Mouse (Mus musculus) lung, adult 2 months (tissue): ENCODE data around the gene Cox14. TPM values are rescaled to one million over a fixed set of nuclear protein-coding genes. Genes with fewer than 3 reads are reported as not detected.
"Not testable (repeated sequence)": the region's sequence is repeated elsewhere in the genome, so short reads cannot be mapped to it uniquely, and the experiment has no call there.

Experiments used
- DNase-seq: peaks from one replicate; pipeline ENCODE4 v3.0.0; 2022
- H3K4me1 ChIP-seq: fragments of 200-500 bp; 2 replicates; pipeline ENCODE4 v1.6.1; 2011; ENCODE audit warnings: low read length; ENCODE audit not compliant: control insufficient read depth, insufficient read depth
- H3K4me3 ChIP-seq: fragments of 200-500 bp; replicated peaks from 2 replicates; pipeline ENCODE3; 2011; ENCODE audit warnings: low read depth, mild to moderate bottlenecking, control low read depth, low read length; ENCODE audit errors: extremely low read depth
- CTCF ChIP-seq: fragments of 200-500 bp; IDR thresholded peaks from 2 replicates; pipeline ENCODE4 v1.5.1; 2011; ENCODE audit warnings: mild to moderate bottlenecking, low read length, control low read depth; ENCODE audit not compliant: insufficient read depth
- POLR2A ChIP-seq: fragments of 200-500 bp; IDR thresholded peaks from 2 replicates; pipeline ENCODE4 v1.6.1; 2011; ENCODE audit warnings: low read depth, mild to moderate bottlenecking, control low read depth, low read length, borderline replicate concordance; ENCODE audit errors: extremely low read depth
- WGBS: fragments of 180-500 bp; shearing (Covaris S2); methylation state at CpG from one replicate; pipeline ENCODE4 v1.1.7; 2018; 5-methylcytosine and 5-hydroxymethylcytosine counted together
- polyA plus RNA-seq: library from polyadenylated mRNA; depleted of rRNA; stranded (reverse); fragments of >200 nt; gene quantifications from 2 replicates; pipeline ENCODE4 v1.2.3, GENCODE M21; 2012

The Cox14 gene
- polyA plus RNA-seq, 1 experiment, result 168 TPM

GRCm38 (mm10) chr15:99698533-99699085, 26.8 kb upstream of the Cox14 start:
- H3K4me1 ChIP-seq, result peaks cover 4% of the 10 kb centered on the region; the same call in 1 of the 2 replicates
- 29% methylated on average over 20 of the region's 20 CpGs for WGBS
- TF ChIP-seq CTCF (no peak), POLR2A (no peak)
- DNase-seq, result no peak
- no peak overlapping the region for H3K4me3 ChIP-seq

DNA sequence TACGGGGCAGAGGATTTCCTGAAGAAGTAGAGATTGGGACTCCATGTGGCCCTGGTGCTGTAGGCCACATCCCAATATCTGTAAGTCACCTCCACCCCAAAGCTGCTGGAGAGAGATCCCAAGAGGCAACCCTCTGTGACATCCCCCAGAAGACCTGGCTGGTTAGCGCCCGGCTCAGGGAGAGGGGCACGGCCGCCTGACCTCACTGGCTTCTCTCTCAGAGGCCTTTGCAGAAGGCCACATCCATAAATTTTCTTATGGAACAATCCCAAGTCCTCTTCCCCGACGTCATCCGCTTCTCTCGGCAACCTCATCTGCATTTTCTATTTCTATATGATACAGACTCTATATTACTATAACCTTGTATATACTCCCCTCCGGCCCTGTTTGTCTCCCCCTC, 25.7 kb upstream of the Cox14 start:
- peaks cover 4% of the 10 kb centered on the region; the same call in 1 of the 2 replicates for H3K4me1 ChIP-seq
- 86% methylated on average over 10 of the region's 10 CpGs for WGBS
- TF ChIP-seq POLR2A, result no peak
- no peak overlapping the region for H3K4me3 ChIP-seq
- DNase-seq, result no peak

DNA sequence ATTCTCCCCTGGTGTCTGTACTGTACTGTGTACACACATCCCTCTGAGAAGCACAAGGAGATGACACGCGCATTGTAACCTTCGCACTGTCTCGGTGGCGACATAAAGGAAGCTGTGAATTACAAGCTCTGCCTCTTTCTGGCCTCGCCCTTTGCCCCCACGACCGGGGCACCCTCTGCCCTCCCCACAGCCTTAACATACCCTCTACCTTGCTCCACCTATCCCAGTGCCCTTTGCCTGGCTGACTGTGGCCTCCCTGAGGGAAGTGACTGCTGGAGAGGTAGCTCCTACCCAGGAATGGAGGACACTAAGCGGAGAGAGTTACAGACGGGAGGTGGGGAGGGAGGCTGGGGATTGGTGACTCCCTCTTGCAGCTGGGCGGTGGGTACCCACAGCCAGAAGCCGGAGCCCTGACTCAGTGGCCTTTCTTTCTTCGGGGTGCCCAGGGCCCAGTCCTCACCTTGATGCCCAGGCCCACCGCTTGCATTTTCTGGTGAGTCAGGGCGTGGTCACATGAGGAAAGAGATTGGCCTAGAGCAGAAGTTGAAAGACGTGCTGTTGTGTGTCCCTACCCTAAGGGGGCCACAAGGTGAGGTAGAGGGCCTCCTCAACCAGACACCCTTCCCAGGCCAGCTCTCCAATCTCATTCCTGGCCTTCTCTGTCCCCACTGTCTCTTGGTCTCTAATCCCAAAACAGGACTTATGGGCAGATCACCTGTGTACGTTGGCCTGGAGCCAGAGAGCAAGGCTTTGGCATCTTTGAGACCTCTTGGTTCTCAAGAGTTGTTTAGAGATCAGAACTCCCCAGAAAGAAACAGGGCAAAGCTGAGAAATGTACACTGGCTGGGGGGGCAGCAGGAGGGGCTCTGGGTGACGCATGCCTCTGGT, 25.0 kb upstream of the Cox14 start:
- no peak overlapping the region for H3K4me3 ChIP-seq
- 87% methylated on average over 18 of the region's 18 CpGs for WGBS
- peaks cover 4% of the 10 kb centered on the region; the same call in 1 of the 2 replicates for H3K4me1 ChIP-seq
- TF ChIP-seq POLR2A, result no peak
- TF ChIP-seq CTCF, result no peak
- DNase-seq, result no peak

DNA sequence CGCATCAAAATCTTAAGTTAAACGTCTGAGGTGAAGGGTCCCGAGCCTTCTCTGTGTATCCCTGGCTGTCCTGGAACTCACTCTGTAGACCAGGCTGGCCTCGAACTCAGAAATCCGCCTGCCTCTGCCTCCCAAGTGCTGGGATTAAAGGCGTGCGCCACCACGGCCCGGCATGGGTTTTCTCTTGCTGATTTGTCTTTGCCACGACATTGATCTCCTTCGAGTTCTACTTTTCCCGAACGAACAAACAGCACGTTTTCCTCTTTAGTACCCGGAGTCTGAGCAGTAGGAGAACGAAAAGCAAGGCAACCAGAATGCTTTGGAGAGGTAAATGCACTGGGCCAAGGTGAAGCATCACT, 23.8 kb upstream of the Cox14 start:
- WGBS, result 31% methylated on average over 16 of the region's 16 CpGs
- H3K4me1 ChIP-seq, DNase-seq: not testable (repeated sequence)
- peak overlapping the region; percentile 56 for H3K4me3 ChIP-seq

DNA sequence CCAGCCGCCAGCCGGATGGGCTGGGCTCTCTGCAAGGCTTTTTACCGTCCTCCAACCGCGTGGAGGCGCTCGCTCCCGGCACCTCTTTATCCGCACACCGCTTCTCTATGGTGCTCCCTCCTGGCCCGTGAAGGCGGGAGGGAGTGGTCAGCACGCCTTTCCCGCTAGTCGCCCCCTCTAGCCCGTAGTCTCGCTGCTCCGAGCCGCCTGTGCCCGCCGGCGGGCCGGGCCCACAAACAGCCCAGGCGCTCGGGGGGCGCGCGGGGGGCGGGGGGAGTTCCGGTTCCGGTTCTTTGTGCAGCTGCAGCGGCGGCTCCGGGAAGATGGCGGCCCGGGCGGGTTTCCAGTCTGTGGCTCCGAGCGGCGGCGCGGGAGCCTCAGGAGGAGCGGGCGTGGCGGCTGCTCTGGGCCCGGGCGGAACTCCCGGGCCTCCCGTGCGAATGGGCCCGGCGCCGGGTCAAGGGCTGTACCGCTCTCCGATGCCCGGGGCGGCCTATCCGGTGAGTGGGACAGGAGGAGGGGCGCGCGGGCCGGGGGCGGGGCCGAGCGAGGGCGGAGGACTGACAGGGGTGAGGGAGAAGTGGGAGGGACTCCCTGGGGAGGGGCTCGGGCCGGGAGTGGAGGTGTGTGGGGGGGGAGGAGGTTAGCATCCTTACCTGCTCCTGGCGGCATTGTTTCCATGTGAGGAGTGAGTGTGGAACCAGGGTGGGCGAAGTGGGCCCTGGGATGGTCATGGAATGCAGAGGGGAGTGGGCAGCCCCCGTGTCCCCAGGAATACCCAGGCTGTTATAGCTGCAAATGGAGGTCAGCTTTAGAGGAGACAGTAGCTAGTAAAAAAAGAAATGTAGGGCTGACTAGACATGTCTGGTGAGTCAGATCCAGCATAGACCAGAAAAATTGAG, 23.2 kb upstream of the Cox14 start, which contains the start of gene Smarcd1:
TSS of gene Smarcd1 (plus strand) at position 131 of the 902 bp plus-strand sequence.
- 2% methylated on average over 70 of the region's 71 CpGs for WGBS
- TF ChIP-seq CTCF, result peak; percentile 77
- TF ChIP-seq POLR2A, result 0 out of 2 replicates have a peak, but pooled peaks have one; percentile 20
- H3K4me1 ChIP-seq, result peaks cover 4% of the 10 kb centered on the region; the same call in 1 of the 2 replicates
- peak; percentile 93 for DNase-seq
- peak within 1 kb of the TSS; percentile 56 for H3K4me3 ChIP-seq

GRCm38 (mm10) chr15:99703104-99703503, 22.3 kb upstream of the Cox14 start:
- no peak for DNase-seq
- 68% methylated on average over 9 of the region's 9 CpGs for WGBS
- peaks cover 4% of the 10 kb centered on the region; the same call in 1 of the 2 replicates for H3K4me1 ChIP-seq
- no peak overlapping the region for H3K4me3 ChIP-seq
- TF ChIP-seq POLR2A, result no peak
- TF ChIP-seq CTCF, result no peak

GRCm38 (mm10) chr15:99703676-99704040, 21.8 kb upstream of the Cox14 start:
- Histone ChIP-seq H3K4me1 (peaks cover 4% of the 10 kb centered on the region; the same call in 1 of the 2 replicates), H3K4me3 (no peak overlapping the region)
- TF ChIP-seq CTCF (no peak), POLR2A (no peak)
- DNase-seq, result no peak
- WGBS, result 73% methylated on average over 5 of the region's 5 CpGs

DNA sequence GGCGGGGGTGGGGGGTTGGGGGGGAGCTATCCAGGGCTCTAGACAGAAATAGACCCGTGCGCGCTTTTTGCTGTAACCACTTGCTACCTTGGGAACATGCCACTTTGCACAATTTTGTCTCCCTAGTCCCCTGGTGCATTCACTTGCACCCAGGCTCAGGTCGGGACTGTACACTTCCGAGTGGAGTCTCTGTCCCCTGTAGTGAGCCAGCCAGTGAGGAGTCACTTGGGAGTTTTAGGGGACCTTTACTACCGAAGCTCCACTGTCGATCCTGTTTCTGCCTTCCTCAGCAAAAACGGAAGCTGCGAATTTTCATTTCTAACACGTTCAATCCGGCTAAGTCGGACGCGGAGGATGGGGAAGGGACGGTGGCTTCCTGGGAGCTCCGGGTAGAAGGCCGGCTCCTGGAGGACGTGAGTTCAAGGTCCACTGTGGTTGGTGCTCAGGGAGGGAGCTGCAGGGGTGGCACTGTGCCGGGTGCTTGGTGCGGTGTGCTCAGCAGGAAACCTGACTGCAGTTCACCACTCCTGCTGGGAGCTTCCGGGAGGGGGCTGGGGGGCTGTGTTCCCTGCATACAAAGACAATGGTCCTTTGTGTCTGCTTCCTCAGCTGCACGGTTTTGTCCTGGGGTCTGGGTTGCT, 21.3 kb upstream of the Cox14 start:
- H3K4me3 ChIP-seq, result no peak overlapping the region
- TF ChIP-seq POLR2A, result no peak
- no peak for TF ChIP-seq CTCF
- H3K4me1 ChIP-seq, result peaks cover 4% of the 10 kb centered on the region; the same call in 1 of the 2 replicates
- DNase-seq, result no peak
- WGBS, result 46% methylated on average over 23 of the region's 23 CpGs

GRCm38 (mm10) chr15:99704881-99705280, 20.5 kb upstream of the Cox14 start:
- Histone ChIP-seq H3K4me1 (peaks cover 4% of the 10 kb centered on the region; the same call in 1 of the 2 replicates), H3K4me3 (no peak overlapping the region)
- DNase-seq, result no peak
- 59% methylated on average over 7 of the region's 7 CpGs for WGBS
- no peak for TF ChIP-seq POLR2A
- TF ChIP-seq CTCF, result no peak
